Mouse (Mus musculus) limb, embryonic 11.5 days (tissue): ENCODE data around the gene Miga2. TPM values are rescaled to one million over a fixed set of nuclear protein-coding genes. Genes with fewer than 3 reads are reported as not detected.
A peak's percentile ranks its signal among the peaks of the same experiment; 100 is the strongest.

Experiments
- ATAC-seq: fragments of 200-750 bp; cut with Nextera tagmentation; 2 replicates; pipeline ENCODE4 v1.8.0; 2017; ENCODE audit warnings: low read depth; ENCODE audit not compliant: insufficient number of reproducible peaks, low FRiP score, low TSS enrichment
- DNase-seq: peaks from one replicate; pipeline ENCODE4 v3.0.0-alpha.2; 2015; ENCODE audit warnings: low spot score
- H3K27ac ChIP-seq: fragments of 300-500 bp; sonication (generic); replicated peaks from 2 replicates; pipeline ENCODE4 v1.5.1; 2014; ENCODE audit warnings: low read depth, mild to moderate bottlenecking, low read length
- H3K27me3 ChIP-seq: fragments of 300-500 bp; sonication (generic); 2 replicates; pipeline ENCODE4 v1.6.1; 2014; ENCODE audit warnings: mild to moderate bottlenecking, low read length, mixed read lengths; ENCODE audit not compliant: control insufficient read depth, insufficient read depth
- H3K36me3 ChIP-seq: fragments of 300-500 bp; sonication (generic); 2 replicates; pipeline ENCODE4 v1.6.1; 2014; ENCODE audit warnings: mild to moderate bottlenecking, low read length, moderate library complexity, mixed read lengths; ENCODE audit not compliant: control insufficient read depth, insufficient read depth
- H3K4me1 ChIP-seq: fragments of 300-500 bp; sonication (generic); 2 replicates; pipeline ENCODE4 v1.6.1; 2014; ENCODE audit warnings: low read length, mixed read lengths; ENCODE audit not compliant: control insufficient read depth, insufficient read depth
- H3K4me2 ChIP-seq: fragments of 300-500 bp; sonication (generic); 2 replicates; pipeline ENCODE4 v1.6.1; 2014; ENCODE audit warnings: low read depth, mild to moderate bottlenecking, moderate library complexity; ENCODE audit not compliant: severe bottlenecking
- H3K4me3 ChIP-seq: fragments of 300-500 bp; sonication (generic); 2 replicates; pipeline ENCODE4 v1.5.1; 2014; ENCODE audit warnings: low read depth, low read length
- H3K9ac ChIP-seq: fragments of 300-500 bp; sonication (generic); 2 replicates; pipeline ENCODE4 v1.6.1; 2014; ENCODE audit warnings: mild to moderate bottlenecking, low read length
- H3K9me3 ChIP-seq: fragments of 300-500 bp; sonication (generic); 2 replicates; pipeline ENCODE4 v1.6.1; 2016; ENCODE audit warnings: low read length; ENCODE audit not compliant: control insufficient read depth
- WGBS: fragments of 180-500 bp; shearing (Covaris S2); extraction: QIAGEN DNeasy Blood & Tissue Kit; methylation state at CpG from one replicate; pipeline ENCODE4 v1.1.7; 2014; 5-methylcytosine and 5-hydroxymethylcytosine counted together
- polyA plus RNA-seq: library from polyadenylated mRNA; unstranded; fragments of >200 nt; fragmentation: Nextera tagmentation; extraction: Ambion mirVana; gene quantifications from 2 replicates; pipeline ENCODE4 v1.2.1, GENCODE M21; 2014

Miga2 gene
- polyA plus RNA-seq, 1 experiment from 2014 or later, result 20.1 TPM

GRCm38 (mm10) chr2:30351149-30351548 is 12.9 kb upstream of the Miga2 start:
- Histone ChIP-seq H3K4me2 (no peak overlapping the region), H3K36me3 (peaks cover 14% of the 10 kb centered on the region; the same call in 1 of the 2 replicates), H3K27ac (no peak overlapping the region), H3K9me3 (no peaks in the 10 kb centered on the region), H3K4me3 (no peak overlapping the region), H3K4me1 (no peaks in the 10 kb centered on the region), H3K9ac (no peak overlapping the region), H3K27me3 (no peaks in the 10 kb centered on the region)
- ATAC-seq (no peak), DNase-seq (no peak)
- 74% methylated on average over 2 of the region's 2 CpGs for WGBS

- ATAC-seq, result no peak
- no peak overlapping the region for H3K27ac ChIP-seq
- H3K4me2 ChIP-seq, result no peak overlapping the region
- peak overlapping the region; percentile 22; the same call in 1 of the 2 replicates for H3K9ac ChIP-seq
- no peak overlapping the region for H3K4me3 ChIP-seq
- H3K36me3 ChIP-seq, result 0 out of 2 replicates have a peak, but pooled peaks cover 4% of the 10 kb centered on the region
- WGBS, result 74% methylated on average over 4 of the region's 4 CpGs
- no peak for DNase-seq
- H3K27me3 ChIP-seq, result no peaks in the 10 kb centered on the region
- peaks cover 11% of the 10 kb centered on the region for H3K4me1 ChIP-seq
- H3K9me3 ChIP-seq, result no peaks in the 10 kb centered on the region
Measured at GRCm38 (mm10) chr2:30355861-30356260, 8.2 kb upstream of the Miga2 start.

- Histone ChIP-seq H3K4me2 (no peak overlapping the region), H3K27ac (no peak overlapping the region), H3K9me3 (no peaks in the 10 kb centered on the region), H3K27me3 (no peaks in the 10 kb centered on the region), H3K36me3 (0 out of 2 replicates have a peak, but pooled peaks cover 4% of the 10 kb centered on the region), H3K4me1 (peaks cover 11% of the 10 kb centered on the region), H3K9ac (no peak overlapping the region), H3K4me3 (no peak overlapping the region; the same call in 1 of the 2 replicates)
- no peak for ATAC-seq
- no peak for DNase-seq
- WGBS, result 58% methylated on average over 4 of the region's 4 CpGs
Measured at GRCm38 (mm10) chr2:30356266-30356665, 7.8 kb upstream of the Miga2 start.

GRCm38 (mm10) chr2:30356906-30357305 is 7.1 kb upstream of the Miga2 start:
- H3K4me3 ChIP-seq, result no peak overlapping the region
- no peak overlapping the region for H3K9ac ChIP-seq
- no peaks in the 10 kb centered on the region for H3K9me3 ChIP-seq
- ATAC-seq (no peak), DNase-seq (no peak)
- 0 out of 2 replicates have a peak, but pooled peaks cover 4% of the 10 kb centered on the region for H3K36me3 ChIP-seq
- no peak overlapping the region for H3K4me2 ChIP-seq
- WGBS, result 70% methylated on average over 9 of the region's 9 CpGs
- H3K4me1 ChIP-seq, result peaks cover 11% of the 10 kb centered on the region
- H3K27me3 ChIP-seq, result no peaks in the 10 kb centered on the region
- H3K27ac ChIP-seq, result no peak overlapping the region

GRCm38 (mm10) chr2:30357552-30358510 is 6.2 kb upstream of the Miga2 start:
- DNase-seq (peak; percentile 32), ATAC-seq (no peak)
- no peaks in the 10 kb centered on the region for H3K27me3 ChIP-seq
- 0 out of 2 replicates have a peak, but pooled peaks cover 4% of the 10 kb centered on the region for H3K36me3 ChIP-seq
- H3K4me1 ChIP-seq, result peaks cover 11% of the 10 kb centered on the region
- H3K4me2 ChIP-seq, result peak overlapping the region; percentile 89; the same call in 1 of the 2 replicates
- 48% methylated on average over 8 of the region's 8 CpGs for WGBS
- no peak overlapping the region for H3K9ac ChIP-seq
- H3K9me3 ChIP-seq, result no peaks in the 10 kb centered on the region
- H3K27ac ChIP-seq, result no peak overlapping the region
- peak overlapping the region; percentile 81; the same call in 1 of the 2 replicates for H3K4me3 ChIP-seq

- Histone ChIP-seq H3K4me1 (peaks cover 11% of the 10 kb centered on the region), H3K4me3 (peak within 1 kb of the TSS; percentile 81), H3K36me3 (no peaks in the 10 kb centered on the region), H3K9me3 (no peaks in the 10 kb centered on the region), H3K27ac (no peak within 1 kb of the TSS), H3K4me2 (peak within 1 kb of the TSS; percentile 89), H3K9ac (peak within 1 kb of the TSS; percentile 76), H3K27me3 (no peaks in the 10 kb centered on the region)
- DNase-seq, result peak; percentile 87
- WGBS, result 4% methylated on average over 57 of the region's 73 CpGs
- peak; percentile 78 for ATAC-seq
Measured at GRCm38 (mm10) chr2:30358533-30359531, 5.2 kb upstream of the Miga2 start, which contains the start of gene Sh3glb2. Sh3glb2 (minus strand) TSS chr2:30359337.

GRCm38 (mm10) chr2:30360626-30361025 is 3.4 kb upstream of the Miga2 start:
- DNase-seq (no peak), ATAC-seq (no peak)
- 66% methylated on average over 10 of the region's 10 CpGs for WGBS
- Histone ChIP-seq H3K4me1 (peaks cover 22% of the 10 kb centered on the region), H3K4me2 (no peak overlapping the region), H3K36me3 (no peaks in the 10 kb centered on the region), H3K27ac (no peak overlapping the region), H3K27me3 (no peaks in the 10 kb centered on the region), H3K4me3 (no peak overlapping the region), H3K9ac (no peak overlapping the region), H3K9me3 (no peaks in the 10 kb centered on the region)

GRCm38 (mm10) chr2:30362865-30363264 is 1.2 kb upstream of the Miga2 start:
- Histone ChIP-seq H3K9me3 (no peaks in the 10 kb centered on the region), H3K4me1 (peaks cover 19% of the 10 kb centered on the region), H3K36me3 (peaks cover 3% of the 10 kb centered on the region; the same call in 1 of the 2 replicates), H3K4me3 (no peak overlapping the region), H3K27ac (no peak overlapping the region), H3K4me2 (no peak overlapping the region), H3K27me3 (no peaks in the 10 kb centered on the region), H3K9ac (no peak overlapping the region)
- WGBS, result 73% methylated on average over 5 of the region's 5 CpGs
- no peak for DNase-seq
- no peak for ATAC-seq
